Mouse (Mus musculus) testis, adult 2 months (tissue): ENCODE results near the gene Cep135.

Source experiments
- CTCF ChIP-seq: fragments of 200-500 bp; IDR thresholded peaks from 2 replicates; pipeline ENCODE4 v1.5.1; 2012; ENCODE audit warnings: low read depth, mild to moderate bottlenecking, inconsistent platforms, low read length, moderate library complexity; ENCODE audit not compliant: control insufficient read depth, insufficient read depth, insufficient replicate concordance
- POLR2A ChIP-seq: fragments of 200-500 bp; IDR thresholded peaks from 2 replicates; pipeline ENCODE4 v1.6.1; 2012; ENCODE audit warnings: low read depth, mild to moderate bottlenecking, inconsistent platforms, low read length, moderate library complexity; ENCODE audit not compliant: control insufficient read depth

- TF ChIP-seq CTCF: no peak
- TF ChIP-seq POLR2A: no peak
These were observed 85.6 kb downstream of the Cep135 start for GRCm38 (mm10) chr5:76674022-76674653.
